Mouse (Mus musculus) megakaryocyte, embryonic 14.5 days (primary cell): ENCODE data around the gene Slc22a18. TPM values are rescaled to one million over a fixed set of nuclear protein-coding genes. Genes with fewer than 3 reads are reported as not detected.

Source experiments
- H3K27me3 ChIP-seq: replicated peaks from 2 replicates; pipeline ENCODE3; 2012; ENCODE audit warnings: inconsistent platforms
- H3K36me3 ChIP-seq: replicated peaks from 2 replicates; pipeline ENCODE3; 2012; ENCODE audit warnings: low read length, inconsistent platforms, mixed read lengths
- H3K4me1 ChIP-seq: 2 replicates; pipeline ENCODE4 v1.6.1; 2012; ENCODE audit warnings: inconsistent platforms
- H3K4me3 ChIP-seq: replicated peaks from 2 replicates; pipeline ENCODE3; 2012; ENCODE audit warnings: moderate library complexity, mild to moderate bottlenecking, inconsistent platforms
- H3K9me3 ChIP-seq: 2 replicates; pipeline ENCODE4 v1.6.1; 2012; ENCODE audit warnings: inconsistent platforms
- FLI1 ChIP-seq: IDR thresholded peaks from 2 replicates; pipeline ENCODE4 v1.6.1; 2012; ENCODE audit warnings: low read length, inconsistent platforms, mixed read lengths
- GATA1 ChIP-seq: IDR thresholded peaks from 3 replicates; pipeline ENCODE4 v1.6.1; 2012; ENCODE audit warnings: mixed read lengths, low read length, inconsistent platforms, borderline replicate concordance
- polyA plus RNA-seq: library from polyadenylated mRNA; stranded (reverse); fragments of >175 nt; gene quantifications from 2 replicates; pipeline ENCODE4 v1.2.3, GENCODE M21; 2012; ENCODE audit warnings: low replicate concordance; ENCODE audit not compliant: insufficient read depth

Gene Slc22a18
- polyA plus RNA-seq, 1 experiment, result 0.32 TPM

DNA sequence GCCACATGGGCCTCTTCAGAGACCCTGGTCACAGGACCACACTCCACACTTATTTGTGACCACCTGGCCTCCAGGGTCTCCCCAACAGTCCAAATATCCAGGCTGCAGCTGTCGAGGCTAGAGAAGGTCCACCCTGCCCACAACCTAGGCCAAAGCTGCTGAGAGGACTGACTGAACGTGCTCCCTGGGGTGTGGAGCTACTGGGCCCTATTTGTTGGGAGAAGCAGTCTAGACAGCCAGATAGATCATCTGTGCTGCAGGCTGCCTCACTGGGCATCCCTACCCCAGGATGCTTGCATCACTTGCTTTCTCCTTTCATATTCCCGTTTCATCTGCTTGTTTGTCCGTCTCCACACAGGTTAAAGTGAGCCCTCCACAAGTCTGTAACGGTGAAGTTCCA, 11.0 kb upstream of the Slc22a18 start:
- TF ChIP-seq FLI1 (no peak), GATA1 (no peak)
- H3K27me3 ChIP-seq, result peaks cover 96% of the 10 kb centered on the region

GRCm38 (mm10) chr7:143463865-143464415, 9.6 kb upstream of the Slc22a18 start:
- H3K27me3 ChIP-seq, result peaks cover 97% of the 10 kb centered on the region
- H3K4me3 ChIP-seq, result no peak overlapping the region
- H3K9me3 ChIP-seq, result peaks cover 38% of the 10 kb centered on the region
- no peaks in the 10 kb centered on the region for H3K36me3 ChIP-seq
- TF ChIP-seq GATA1 (no peak), FLI1 (no peak)
- peaks cover 26% of the 10 kb centered on the region for H3K4me1 ChIP-seq

More for the DNA sequence above, 11.0 kb upstream of the Slc22a18 start:
- H3K4me1 ChIP-seq, result peaks cover 26% of the 10 kb centered on the region
- peaks cover 41% of the 10 kb centered on the region for H3K9me3 ChIP-seq
- H3K36me3 ChIP-seq, result no peaks in the 10 kb centered on the region
- no peak overlapping the region for H3K4me3 ChIP-seq

DNA sequence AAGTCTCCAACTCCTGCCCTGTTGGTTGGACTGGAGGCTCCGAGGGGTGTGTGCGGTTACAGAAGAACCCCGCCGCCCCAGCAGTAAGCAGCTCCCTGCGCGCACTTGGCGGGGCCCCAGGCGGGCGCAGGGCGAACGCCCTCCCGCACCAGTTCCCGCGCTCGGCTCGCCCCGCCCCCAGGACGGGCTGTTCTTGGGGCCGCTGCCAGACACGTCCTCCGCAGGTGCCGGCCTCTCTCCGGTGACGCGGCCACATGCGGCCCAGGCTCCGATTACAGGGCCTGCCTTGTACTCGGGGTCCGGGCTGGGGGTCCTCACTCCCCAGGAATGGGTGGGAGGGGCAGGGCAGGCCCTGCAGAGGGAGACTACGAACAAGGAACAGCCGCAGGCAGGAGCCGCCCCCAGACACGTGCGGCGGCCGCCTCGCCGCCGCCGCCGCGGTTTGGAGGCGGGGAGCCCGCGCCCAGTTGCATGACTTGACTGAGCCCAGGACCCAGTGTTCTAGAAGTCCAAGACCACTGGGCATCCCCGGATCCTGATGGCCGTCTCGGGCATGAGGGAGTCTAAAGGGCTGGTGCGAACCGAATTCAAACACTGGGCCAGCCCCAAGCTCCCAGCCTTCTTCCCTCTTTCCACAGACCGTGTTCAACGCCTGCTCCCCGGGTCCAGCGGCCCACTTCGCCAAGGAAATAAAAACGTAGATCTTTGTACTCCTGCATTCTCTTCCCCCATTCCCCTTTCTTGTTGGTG, 8.6 kb upstream of the Slc22a18 start:
- H3K4me3 ChIP-seq, result peak overlapping the region; percentile 64
- peaks cover 91% of the 10 kb centered on the region for H3K27me3 ChIP-seq
- H3K9me3 ChIP-seq, result peaks cover 27% of the 10 kb centered on the region
- TF ChIP-seq FLI1 (no peak), GATA1 (no peak)
- peaks cover 27% of the 10 kb centered on the region for H3K4me1 ChIP-seq
- H3K36me3 ChIP-seq, result no peaks in the 10 kb centered on the region

DNA sequence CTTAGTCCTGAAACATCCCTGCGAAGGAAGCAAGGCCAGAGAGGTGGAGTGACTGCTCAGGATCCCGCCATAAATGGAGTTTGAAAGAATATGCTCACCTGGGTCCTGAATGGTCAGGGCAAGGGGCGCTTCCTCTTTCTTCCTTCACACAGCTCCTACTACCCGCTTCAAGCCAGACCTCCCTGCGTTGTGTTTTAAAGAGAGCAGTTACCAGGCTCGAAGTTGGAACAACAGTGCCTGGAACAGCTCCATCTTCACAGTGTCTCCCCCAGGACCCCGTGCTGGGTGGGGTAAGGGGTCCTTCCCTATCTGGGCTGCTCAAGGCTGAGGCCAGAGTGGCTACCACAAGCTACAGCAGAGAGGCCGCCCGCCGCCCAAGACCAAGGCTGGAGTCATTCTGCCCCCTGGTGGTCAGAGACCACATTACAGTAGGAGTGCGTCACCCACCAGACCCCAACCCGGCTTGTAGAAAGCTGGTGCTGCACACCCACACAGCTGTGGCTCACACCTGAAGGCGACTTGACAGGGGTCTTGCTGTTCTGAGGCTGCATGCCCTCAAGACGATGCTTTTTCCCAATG, 7.3 kb upstream of the Slc22a18 start:
- Histone ChIP-seq H3K27me3 (peaks cover 85% of the 10 kb centered on the region), H3K4me1 (peaks cover 25% of the 10 kb centered on the region), H3K9me3 (peaks cover 16% of the 10 kb centered on the region), H3K4me3 (peak overlapping the region; percentile 4), H3K36me3 (no peaks in the 10 kb centered on the region)
- TF ChIP-seq FLI1 (no peak), GATA1 (no peak)

DNA sequence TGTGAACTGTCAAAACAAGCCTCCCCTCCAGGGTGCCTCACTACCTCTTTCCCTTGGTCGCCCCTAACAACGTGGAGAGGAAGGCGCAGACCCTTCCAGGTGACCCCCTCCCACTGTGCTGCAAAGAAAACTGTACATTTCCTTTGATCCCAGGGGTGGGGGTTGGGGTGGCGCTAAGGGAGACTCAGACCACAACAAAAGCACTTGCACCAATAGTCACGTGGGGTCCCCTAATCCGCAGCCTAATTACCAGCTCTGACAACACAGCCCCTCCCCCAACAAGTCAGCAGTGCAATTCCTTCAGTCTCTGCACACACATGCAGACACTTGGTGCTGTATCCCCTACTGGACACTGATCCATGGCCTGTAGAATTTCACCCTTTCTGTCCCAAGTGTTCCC, 5.8 kb upstream of the Slc22a18 start:
- H3K27me3 ChIP-seq, result peaks cover 79% of the 10 kb centered on the region
- no peak for TF ChIP-seq GATA1
- no peak for TF ChIP-seq FLI1
- H3K4me3 ChIP-seq, result no peak overlapping the region
- no peaks in the 10 kb centered on the region for H3K36me3 ChIP-seq
- H3K9me3 ChIP-seq, result peaks cover 5% of the 10 kb centered on the region
- peaks cover 22% of the 10 kb centered on the region for H3K4me1 ChIP-seq

DNA sequence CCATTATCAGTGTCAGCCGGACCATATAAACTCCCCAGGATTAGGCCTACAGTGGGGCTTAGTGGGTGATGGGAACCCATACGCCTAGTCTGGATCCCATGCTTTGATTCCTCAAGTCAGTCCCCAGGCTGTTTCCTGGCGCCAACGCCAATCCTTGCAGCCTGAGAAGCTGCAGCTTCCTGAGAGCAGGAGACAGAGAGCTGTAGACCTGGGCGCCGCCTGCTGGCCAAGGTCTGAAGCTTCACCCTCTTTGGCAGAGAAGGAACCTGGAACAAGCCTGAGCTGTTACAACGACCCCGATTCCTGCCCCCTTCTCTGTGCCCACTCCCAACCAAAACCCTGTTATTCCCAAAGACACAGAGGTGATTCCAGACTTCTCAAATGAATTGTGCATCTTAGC, 3.6 kb upstream of the Slc22a18 start:
- peaks cover 75% of the 10 kb centered on the region for H3K27me3 ChIP-seq
- H3K9me3 ChIP-seq, result no peaks in the 10 kb centered on the region
- TF ChIP-seq FLI1, result no peak
- no peak for TF ChIP-seq GATA1
- peaks cover 19% of the 10 kb centered on the region for H3K4me1 ChIP-seq
- no peak overlapping the region for H3K4me3 ChIP-seq
- H3K36me3 ChIP-seq, result no peaks in the 10 kb centered on the region

DNA sequence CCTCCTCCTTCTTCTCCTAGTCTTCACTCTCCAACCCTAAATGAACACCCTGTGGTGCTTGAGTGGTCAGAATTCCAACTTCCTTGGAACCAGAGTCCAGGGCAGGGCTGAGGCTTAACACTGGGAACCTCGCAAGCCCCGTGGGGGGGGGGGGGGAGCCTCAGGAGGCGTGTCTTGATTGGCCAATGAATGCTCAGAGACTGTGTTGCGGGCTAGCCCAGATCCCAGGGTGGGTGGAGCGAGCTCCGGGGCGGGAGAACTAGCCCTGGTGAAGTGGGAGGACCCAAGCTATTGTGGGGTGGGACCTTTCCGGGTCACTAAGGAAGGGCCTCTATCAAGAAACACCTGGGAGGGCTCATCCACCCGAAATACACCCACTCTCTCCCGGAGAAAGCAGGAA, 1.3 kb downstream of the Slc22a18 start:
- no peaks in the 10 kb centered on the region for H3K36me3 ChIP-seq
- H3K4me3 ChIP-seq, result no peak overlapping the region
- no peak for TF ChIP-seq GATA1
- no peak for TF ChIP-seq FLI1
- peaks cover 74% of the 10 kb centered on the region for H3K27me3 ChIP-seq
- no peaks in the 10 kb centered on the region for H3K9me3 ChIP-seq
- H3K4me1 ChIP-seq, result peaks cover 17% of the 10 kb centered on the region

DNA sequence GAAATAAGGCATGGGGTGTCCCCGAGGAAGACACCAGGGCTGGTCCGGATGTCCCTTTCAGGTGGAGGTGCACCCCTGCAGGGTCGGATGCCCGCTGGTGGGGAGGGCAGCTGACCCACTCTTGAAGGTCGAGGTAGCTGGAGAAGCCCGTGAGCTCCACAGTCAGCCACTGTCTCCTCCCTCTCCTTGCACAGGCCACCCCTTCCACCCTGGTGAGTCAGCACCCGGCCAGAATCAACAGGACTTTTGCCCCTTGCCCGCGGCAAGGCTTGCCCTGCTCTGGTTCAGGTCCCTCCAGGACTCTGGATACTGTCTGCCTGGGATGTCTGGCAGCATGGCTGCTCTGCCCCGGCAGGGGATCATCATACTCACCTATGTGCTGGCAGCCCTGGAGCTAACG, 2.3 kb downstream of the Slc22a18 start:
- no peaks in the 10 kb centered on the region for H3K36me3 ChIP-seq
- no peak overlapping the region for H3K4me3 ChIP-seq
- H3K4me1 ChIP-seq, result peaks cover 12% of the 10 kb centered on the region
- TF ChIP-seq GATA1, result no peak
- no peak for TF ChIP-seq FLI1
- peaks cover 78% of the 10 kb centered on the region for H3K27me3 ChIP-seq
- no peaks in the 10 kb centered on the region for H3K9me3 ChIP-seq

DNA sequence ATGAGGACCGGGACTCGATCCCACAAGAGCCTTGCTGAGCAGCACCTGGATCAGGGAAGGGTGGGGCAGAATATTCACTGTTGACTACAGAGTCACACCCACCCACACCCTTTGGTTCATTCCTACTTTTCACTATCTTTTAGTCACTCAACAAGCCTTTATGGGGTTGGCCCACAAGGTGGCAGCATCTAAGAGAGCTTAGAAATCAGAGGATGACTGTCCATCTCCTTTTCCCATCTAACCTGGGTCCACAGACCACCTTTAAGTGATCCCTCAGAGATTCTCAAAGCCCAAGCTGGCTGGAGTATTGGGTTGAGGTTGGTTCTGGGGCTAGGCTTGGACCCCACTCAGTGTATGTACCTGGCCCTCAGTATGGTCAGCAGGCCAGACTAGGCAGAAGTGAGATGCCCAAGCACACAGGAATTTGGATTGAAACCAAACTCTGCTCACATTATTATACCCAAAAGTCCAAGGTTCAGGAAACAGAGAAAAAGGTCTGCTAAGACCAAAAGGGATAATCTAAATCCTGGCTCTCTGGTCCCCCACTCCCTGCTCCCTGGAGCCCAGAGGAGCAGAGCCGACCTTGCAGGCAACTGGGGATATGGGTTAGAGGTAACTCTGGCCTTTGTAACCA, 3.3 kb downstream of the Slc22a18 start:
- peaks cover 11% of the 10 kb centered on the region for H3K4me1 ChIP-seq
- no peak for TF ChIP-seq FLI1
- no peak for TF ChIP-seq GATA1
- H3K4me3 ChIP-seq, result no peak overlapping the region
- no peaks in the 10 kb centered on the region for H3K36me3 ChIP-seq
- H3K27me3 ChIP-seq, result peaks cover 81% of the 10 kb centered on the region
- no peaks in the 10 kb centered on the region for H3K9me3 ChIP-seq

DNA sequence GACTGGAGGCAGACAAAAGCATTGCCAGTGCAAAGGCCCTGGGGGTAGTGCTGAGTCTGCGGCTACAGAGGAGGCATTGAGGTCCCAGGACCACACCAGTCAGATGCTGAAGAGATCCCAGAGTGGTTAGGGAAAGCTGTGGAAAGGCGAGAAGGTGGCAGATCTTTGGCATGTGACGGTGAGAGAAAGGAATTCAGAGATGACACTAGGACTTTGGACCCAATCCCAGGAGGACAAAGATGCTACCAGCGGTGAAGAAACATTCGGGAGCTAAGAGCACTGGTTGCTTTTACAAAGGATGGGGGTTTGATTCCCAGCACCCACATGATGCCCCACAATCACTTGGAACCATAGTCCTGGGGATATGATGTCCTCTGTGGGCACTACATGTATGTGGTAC, 4.3 kb downstream of the Slc22a18 start:
- H3K4me1 ChIP-seq, result peaks cover 11% of the 10 kb centered on the region
- no peak overlapping the region for H3K4me3 ChIP-seq
- H3K36me3 ChIP-seq, result no peaks in the 10 kb centered on the region
- TF ChIP-seq GATA1 (no peak), FLI1 (no peak)
- no peaks in the 10 kb centered on the region for H3K9me3 ChIP-seq
- peaks cover 81% of the 10 kb centered on the region for H3K27me3 ChIP-seq
